Mouse (Mus musculus) small intestine, adult 2 months (tissue): ENCODE results near the gene Cdc27. TPM values are rescaled to one million over a fixed set of nuclear protein-coding genes. Genes with fewer than 3 reads are reported as not detected.
A peak's percentile ranks its signal among the peaks of the same experiment; 100 is the strongest.

Source experiments
- H3K27ac ChIP-seq: fragments of 200-500 bp; 2 replicates; pipeline ENCODE4 v1.5.1; 2012; ENCODE audit warnings: low read depth, low read length, control low read depth, inconsistent platforms; ENCODE audit not compliant: insufficient read depth
- H3K27me3 ChIP-seq: fragments of 200-500 bp; 2 replicates; pipeline ENCODE4 v1.6.1; 2012; ENCODE audit warnings: mild to moderate bottlenecking, moderate library complexity, low read length, inconsistent platforms; ENCODE audit not compliant: control insufficient read depth, insufficient read depth
- H3K36me3 ChIP-seq: fragments of 200-500 bp; 2 replicates; pipeline ENCODE4 v1.6.1; 2012; ENCODE audit warnings: mild to moderate bottlenecking, low read length, control low read depth, inconsistent platforms; ENCODE audit not compliant: control insufficient read depth, insufficient read depth
- H3K4me1 ChIP-seq: fragments of 200-500 bp; 2 replicates; pipeline ENCODE4 v1.6.1; 2012; ENCODE audit warnings: low read length, inconsistent platforms, mixed read lengths; ENCODE audit not compliant: control insufficient read depth, insufficient read depth, insufficient read length
- H3K4me3 ChIP-seq: fragments of 200-500 bp; 2 replicates; pipeline ENCODE4 v1.5.1; 2012; ENCODE audit warnings: low read depth, mild to moderate bottlenecking, control low read depth, inconsistent platforms, low read length, moderate library complexity
- CTCF ChIP-seq: fragments of 200-500 bp; IDR thresholded peaks from 2 replicates; pipeline ENCODE4 v1.5.1; 2012; ENCODE audit warnings: low read depth, mild to moderate bottlenecking, control low read depth, inconsistent platforms, low read length, moderate library complexity, mixed read lengths; ENCODE audit not compliant: insufficient replicate concordance, insufficient read length; ENCODE audit errors: extremely low read depth
- POLR2A ChIP-seq: fragments of 200-500 bp; IDR thresholded peaks from 2 replicates; pipeline ENCODE4 v1.6.1; 2012; ENCODE audit warnings: low read depth, mild to moderate bottlenecking, control low read depth, inconsistent platforms, low read length, moderate library complexity
- WGBS: fragments of 180-500 bp; shearing (Covaris S2); methylation state at CpG from one replicate; pipeline ENCODE4 v1.1.7; 2018; 5-methylcytosine and 5-hydroxymethylcytosine counted together
- polyA plus RNA-seq: library from polyadenylated mRNA; depleted of rRNA; stranded (reverse); fragments of >200 nt; gene quantifications from 2 replicates; pipeline ENCODE4 v1.2.3, GENCODE M21; 2012; rRNA removed

The Cdc27 gene
- 0.74 and 1.2 TPM in 2 replicates for polyA plus RNA-seq

GRCm38 (mm10) chr11:104550406-104550974, at the start of gene Cdc27, which contains the start of gene Myl4:
Gene Cdc27 (minus strand): TSS chr11:104550620.
Gene Myl4 (plus strand): TSS chr11:104550663.
- WGBS, result under 1% methylated on average over 35 of the region's 35 CpGs
- Histone ChIP-seq H3K27me3 (no peaks in the 10 kb centered on the region), H3K4me3 (peak within 1 kb of the TSS; percentile 95), H3K27ac (peak within 1 kb of the TSS; percentile 73), H3K36me3 (no peaks in the 10 kb centered on the region), H3K4me1 (peaks cover 2% of the 10 kb centered on the region; the same call in 1 of the 2 replicates)
- no peak for TF ChIP-seq CTCF
- TF ChIP-seq POLR2A, result peak; percentile 43; the same call in 1 of the 2 replicates

- WGBS, result 77% methylated on average over 13 of the region's 13 CpGs
- TF ChIP-seq POLR2A, result no peak
- no peak for TF ChIP-seq CTCF
- Histone ChIP-seq H3K36me3 (no peaks in the 10 kb centered on the region), H3K4me3 (no peak overlapping the region), H3K27me3 (no peaks in the 10 kb centered on the region), H3K4me1 (no peaks in the 10 kb centered on the region), H3K27ac (peak overlapping the region; percentile 13)
These were observed 49.0 kb upstream of the Cdc27 start for GRCm38 (mm10) chr11:104599265-104599945.

GRCm38 (mm10) chr11:104596365-104596764, 45.9 kb upstream of the Cdc27 start:
- Histone ChIP-seq H3K27ac (no peak overlapping the region), H3K4me1 (no peaks in the 10 kb centered on the region), H3K27me3 (no peaks in the 10 kb centered on the region), H3K36me3 (no peaks in the 10 kb centered on the region), H3K4me3 (no peak overlapping the region)
- WGBS, result 69% methylated on average over 10 of the region's 10 CpGs
- TF ChIP-seq CTCF (no peak), POLR2A (no peak)

GRCm38 (mm10) chr11:104592066-104592835, 41.8 kb upstream of the Cdc27 start:
- Histone ChIP-seq H3K4me1 (no peaks in the 10 kb centered on the region), H3K27me3 (no peaks in the 10 kb centered on the region), H3K36me3 (no peaks in the 10 kb centered on the region), H3K27ac (peak overlapping the region; percentile 53; the same call in 1 of the 2 replicates), H3K4me3 (no peak overlapping the region)
- WGBS, result 53% methylated on average over 13 of the region's 13 CpGs
- TF ChIP-seq CTCF (no peak), POLR2A (no peak)

- H3K4me1 ChIP-seq, result no peaks in the 10 kb centered on the region
- no peaks in the 10 kb centered on the region for H3K36me3 ChIP-seq
- H3K4me3 ChIP-seq, result no peak overlapping the region
- WGBS, result under 1% methylated on average over 8 of the region's 8 CpGs
- TF ChIP-seq POLR2A (no peak), CTCF (peak; percentile 92; the same call in 1 of the 2 replicates)
- no peak overlapping the region for H3K27ac ChIP-seq
- H3K27me3 ChIP-seq, result no peaks in the 10 kb centered on the region
These were observed 39.7 kb upstream of the Cdc27 start for GRCm38 (mm10) chr11:104590148-104590547.

- Histone ChIP-seq H3K36me3 (no peaks in the 10 kb centered on the region), H3K27me3 (no peaks in the 10 kb centered on the region), H3K4me1 (no peaks in the 10 kb centered on the region), H3K27ac (no peak overlapping the region), H3K4me3 (no peak overlapping the region)
- WGBS, result 81% methylated on average over 1 of the region's 1 CpGs
- no peak for TF ChIP-seq POLR2A
- no peak for TF ChIP-seq CTCF
These were observed 39.1 kb upstream of the Cdc27 start for GRCm38 (mm10) chr11:104589570-104589969.

- no peak overlapping the region for H3K4me3 ChIP-seq
- 83% methylated on average over 2 of the region's 2 CpGs for WGBS
- H3K4me1 ChIP-seq, result no peaks in the 10 kb centered on the region
- H3K27ac ChIP-seq, result no peak overlapping the region
- no peaks in the 10 kb centered on the region for H3K36me3 ChIP-seq
- no peaks in the 10 kb centered on the region for H3K27me3 ChIP-seq
- no peak for TF ChIP-seq CTCF
- TF ChIP-seq POLR2A, result no peak
These were observed 38.1 kb upstream of the Cdc27 start for GRCm38 (mm10) chr11:104588513-104588912.
